Mouse (Mus musculus): ENCODE results near the gene Cabp2. TPM values are rescaled to one million over a fixed set of nuclear protein-coding genes. Genes with fewer than 3 reads are reported as not detected.

Cabp2 gene
- polyA plus RNA-seq, 1 experiment from 2014 or later, result not detected

GRCm38 (mm10) chr19:4103792-4104191 lies 22.4 kb downstream of the Cabp2 start:
- no peak overlapping the region for H3K27ac ChIP-seq (ENCODE audit: low read depth, low read length)
- no peak overlapping the region for H3K4me2 ChIP-seq (ENCODE audit: low read depth, low read length, severe bottlenecking)
- no peak overlapping the region for H3K9ac ChIP-seq (ENCODE audit: low read length)
- no peaks in the 10 kb centered on the region for H3K9me3 ChIP-seq (ENCODE audit: control insufficient read depth, low read length)
- H3K36me3 ChIP-seq (ENCODE audit: control insufficient read depth, insufficient read depth, low read length), result no peaks in the 10 kb centered on the region
- WGBS, result 81% methylated on average over 3 of the region's 3 CpGs
- no peak overlapping the region for H3K4me3 ChIP-seq (ENCODE audit: low read depth, low read length)
- H3K27me3 ChIP-seq (ENCODE audit: control insufficient read depth, insufficient read depth, low read length), result peaks cover 9% of the 10 kb centered on the region; the same call in 1 of the 2 replicates
- ATAC-seq (replicated peaks; ENCODE audit: low FRiP score) (no peak), DNase-seq (ENCODE audit: low spot score) (no peak)
- H3K4me1 ChIP-seq (replicated peaks; ENCODE audit: control insufficient read depth, insufficient read depth, low read length), result peaks cover 18% of the 10 kb centered on the region

- Histone ChIP-seq H3K4me2 (ENCODE audit: low read depth, low read length, severe bottlenecking) (no peak overlapping the region), H3K4me3 (ENCODE audit: low read depth, low read length) (no peak overlapping the region), H3K27ac (ENCODE audit: low read depth, low read length) (no peak overlapping the region), H3K27me3 (ENCODE audit: control insufficient read depth, insufficient read depth, low read length) (peaks cover 9% of the 10 kb centered on the region; the same call in 1 of the 2 replicates), H3K36me3 (ENCODE audit: control insufficient read depth, insufficient read depth, low read length) (no peaks in the 10 kb centered on the region), H3K9me3 (ENCODE audit: control insufficient read depth, low read length) (no peaks in the 10 kb centered on the region), H3K9ac (ENCODE audit: low read length) (no peak overlapping the region), H3K4me1 (replicated peaks; ENCODE audit: control insufficient read depth, insufficient read depth, low read length) (peaks cover 17% of the 10 kb centered on the region)
- WGBS, result 93% methylated on average over 16 of the region's 16 CpGs
- no peak for DNase-seq (ENCODE audit: low spot score)
- no peak for ATAC-seq (replicated peaks; ENCODE audit: low FRiP score)
Measured at GRCm38 (mm10) chr19:4104675-4105194, 23.4 kb downstream of the Cabp2 start.

- Histone ChIP-seq H3K27ac (ENCODE audit: low read depth, low read length) (no peak overlapping the region), H3K4me3 (ENCODE audit: low read depth, low read length) (no peak overlapping the region), H3K4me2 (ENCODE audit: low read depth, low read length, severe bottlenecking) (no peak overlapping the region), H3K9me3 (ENCODE audit: control insufficient read depth, low read length) (no peaks in the 10 kb centered on the region), H3K4me1 (replicated peaks; ENCODE audit: control insufficient read depth, insufficient read depth, low read length) (no peaks in the 10 kb centered on the region; the same call in 1 of the 2 replicates), H3K9ac (ENCODE audit: low read length) (no peak overlapping the region), H3K27me3 (ENCODE audit: control insufficient read depth, insufficient read depth, low read length) (0 out of 2 replicates have a peak, but pooled peaks cover 2% of the 10 kb centered on the region), H3K36me3 (ENCODE audit: control insufficient read depth, insufficient read depth, low read length) (no peaks in the 10 kb centered on the region)
- ATAC-seq (replicated peaks; ENCODE audit: low FRiP score) (no peak), DNase-seq (ENCODE audit: low spot score) (no peak)
- 92% methylated on average over 14 of the region's 14 CpGs for WGBS
Measured at GRCm38 (mm10) chr19:4106654-4107053, 25.3 kb downstream of the Cabp2 start.

- Histone ChIP-seq H3K27me3 (ENCODE audit: control insufficient read depth, insufficient read depth, low read length) (no peaks in the 10 kb centered on the region), H3K4me1 (replicated peaks; ENCODE audit: control insufficient read depth, insufficient read depth, low read length) (no peaks in the 10 kb centered on the region), H3K4me3 (ENCODE audit: low read depth, low read length) (no peak overlapping the region), H3K27ac (ENCODE audit: low read depth, low read length) (no peak overlapping the region), H3K9ac (ENCODE audit: low read length) (no peak overlapping the region), H3K36me3 (ENCODE audit: control insufficient read depth, insufficient read depth, low read length) (no peaks in the 10 kb centered on the region), H3K9me3 (ENCODE audit: control insufficient read depth, low read length) (no peaks in the 10 kb centered on the region), H3K4me2 (ENCODE audit: low read depth, low read length, severe bottlenecking) (no peak overlapping the region)
- ATAC-seq (replicated peaks; ENCODE audit: low FRiP score), result no peak
- 91% methylated on average over 9 of the region's 9 CpGs for WGBS
- DNase-seq (ENCODE audit: low spot score), result no peak
Measured at GRCm38 (mm10) chr19:4108535-4108934, 27.2 kb downstream of the Cabp2 start.

- Histone ChIP-seq H3K9me3 (ENCODE audit: control insufficient read depth, low read length) (no peaks in the 10 kb centered on the region), H3K27ac (ENCODE audit: low read depth, low read length) (no peak overlapping the region), H3K9ac (ENCODE audit: low read length) (no peak overlapping the region), H3K4me1 (replicated peaks; ENCODE audit: control insufficient read depth, insufficient read depth, low read length) (no peaks in the 10 kb centered on the region), H3K4me3 (ENCODE audit: low read depth, low read length) (no peak overlapping the region), H3K36me3 (ENCODE audit: control insufficient read depth, insufficient read depth, low read length) (no peaks in the 10 kb centered on the region; the same call in 1 of the 2 replicates), H3K27me3 (ENCODE audit: control insufficient read depth, insufficient read depth, low read length) (no peaks in the 10 kb centered on the region), H3K4me2 (ENCODE audit: low read depth, low read length, severe bottlenecking) (no peak overlapping the region)
- DNase-seq (ENCODE audit: low spot score) (no peak), ATAC-seq (replicated peaks; ENCODE audit: low FRiP score) (no peak)
- WGBS, result 91% methylated on average over 26 of the region's 26 CpGs
Measured at GRCm38 (mm10) chr19:4112063-4112960, 30.9 kb downstream of the Cabp2 start.

- H3K4me2 ChIP-seq (ENCODE audit: low read depth, low read length, severe bottlenecking), result no peak overlapping the region
- no peaks in the 10 kb centered on the region for H3K9me3 ChIP-seq (ENCODE audit: control insufficient read depth, low read length)
- H3K27ac ChIP-seq (ENCODE audit: low read depth, low read length), result no peak overlapping the region
- 87% methylated on average over 13 of the region's 13 CpGs for WGBS
- DNase-seq (ENCODE audit: low spot score), result no peak
- no peak overlapping the region for H3K4me3 ChIP-seq (ENCODE audit: low read depth, low read length)
- no peak for ATAC-seq (replicated peaks; ENCODE audit: low FRiP score)
- no peaks in the 10 kb centered on the region; the same call in 1 of the 2 replicates for H3K36me3 ChIP-seq (ENCODE audit: control insufficient read depth, insufficient read depth, low read length)
- H3K4me1 ChIP-seq (replicated peaks; ENCODE audit: control insufficient read depth, insufficient read depth, low read length), result no peaks in the 10 kb centered on the region
- H3K9ac ChIP-seq (ENCODE audit: low read length), result no peak overlapping the region
- H3K27me3 ChIP-seq (ENCODE audit: control insufficient read depth, insufficient read depth, low read length), result no peaks in the 10 kb centered on the region
Measured at GRCm38 (mm10) chr19:4113186-4113805, 31.9 kb downstream of the Cabp2 start.

- Histone ChIP-seq H3K4me2 (ENCODE audit: low read depth, low read length, severe bottlenecking) (no peak overlapping the region), H3K27ac (ENCODE audit: low read depth, low read length) (no peak overlapping the region), H3K36me3 (ENCODE audit: control insufficient read depth, insufficient read depth, low read length) (no peaks in the 10 kb centered on the region; the same call in 1 of the 2 replicates), H3K4me1 (replicated peaks; ENCODE audit: control insufficient read depth, insufficient read depth, low read length) (no peaks in the 10 kb centered on the region), H3K9ac (ENCODE audit: low read length) (no peak overlapping the region), H3K4me3 (ENCODE audit: low read depth, low read length) (no peak overlapping the region), H3K27me3 (ENCODE audit: control insufficient read depth, insufficient read depth, low read length) (no peaks in the 10 kb centered on the region), H3K9me3 (ENCODE audit: control insufficient read depth, low read length) (no peaks in the 10 kb centered on the region)
- DNase-seq (ENCODE audit: low spot score), result no peak
- WGBS, result 86% methylated on average over 5 of the region's 5 CpGs
- ATAC-seq (replicated peaks; ENCODE audit: low FRiP score), result no peak
Measured at GRCm38 (mm10) chr19:4113806-4114230, 32.4 kb downstream of the Cabp2 start.

GRCm38 (mm10) chr19:4114551-4114950 lies 33.2 kb downstream of the Cabp2 start:
- Histone ChIP-seq H3K4me2 (ENCODE audit: low read depth, low read length, severe bottlenecking) (no peak overlapping the region), H3K36me3 (ENCODE audit: control insufficient read depth, insufficient read depth, low read length) (no peaks in the 10 kb centered on the region; the same call in 1 of the 2 replicates), H3K4me3 (ENCODE audit: low read depth, low read length) (no peak overlapping the region), H3K9me3 (ENCODE audit: control insufficient read depth, low read length) (no peaks in the 10 kb centered on the region), H3K27me3 (ENCODE audit: control insufficient read depth, insufficient read depth, low read length) (no peaks in the 10 kb centered on the region), H3K27ac (ENCODE audit: low read depth, low read length) (no peak overlapping the region), H3K4me1 (replicated peaks; ENCODE audit: control insufficient read depth, insufficient read depth, low read length) (no peaks in the 10 kb centered on the region), H3K9ac (ENCODE audit: low read length) (no peak overlapping the region)
- no peak for DNase-seq (ENCODE audit: low spot score)
- 93% methylated on average over 10 of the region's 10 CpGs for WGBS
- no peak for ATAC-seq (replicated peaks; ENCODE audit: low FRiP score)
